Mouse (Mus musculus) frontal cortex, postnatal 36 days (tissue): ENCODE measurements around the gene Cdkl3.

Experiments used
- DNase-seq, 2 experiments: peaks; one replicate each; pipeline ENCODE4 v3.0.0; 2022; ENCODE audit warnings: low spot score in 2 of 2

The Cdkl3 gene

DNA sequence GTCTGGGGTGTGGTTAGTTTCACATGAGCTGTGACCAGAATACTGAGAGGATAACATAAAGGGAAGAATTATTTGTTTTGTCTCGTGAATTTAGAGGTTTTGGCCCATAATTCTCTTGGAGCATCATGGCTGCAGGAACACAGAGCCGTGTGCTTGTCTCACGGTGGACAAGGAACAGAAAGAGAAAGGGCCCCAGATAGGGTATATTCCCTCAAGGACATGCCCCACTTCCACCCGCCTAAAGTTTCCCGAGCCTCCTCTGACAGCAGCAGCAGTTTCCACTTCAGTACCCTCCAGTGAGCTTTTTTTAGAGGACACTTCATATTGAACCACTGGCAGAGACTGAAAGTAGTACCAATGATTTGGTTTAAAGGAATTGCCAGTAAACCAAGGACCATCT, 7.5 kb downstream of the Cdkl3 start:
- DNase-seq = no peak

DNA sequence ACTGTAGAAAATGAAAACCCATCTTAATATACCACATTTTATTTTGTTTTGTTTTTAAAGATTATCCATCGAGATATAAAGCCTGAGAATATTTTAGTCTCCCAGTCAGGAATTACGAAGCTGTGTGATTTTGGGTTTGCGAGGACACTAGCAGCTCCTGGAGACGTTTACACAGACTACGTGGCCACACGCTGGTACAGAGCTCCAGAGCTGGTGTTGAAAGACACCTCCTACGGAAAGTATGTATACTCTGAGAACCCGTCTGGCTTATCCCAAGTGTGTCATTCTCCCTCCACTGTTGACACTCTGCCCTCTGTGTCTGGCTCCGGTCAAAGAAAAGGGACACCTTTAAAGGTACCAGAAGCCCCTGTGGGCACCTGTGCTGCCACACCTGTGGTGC, 14.2 kb downstream of the Cdkl3 start:
- DNase-seq = peak in 1 of 2 experiments; percentile 57

DNA sequence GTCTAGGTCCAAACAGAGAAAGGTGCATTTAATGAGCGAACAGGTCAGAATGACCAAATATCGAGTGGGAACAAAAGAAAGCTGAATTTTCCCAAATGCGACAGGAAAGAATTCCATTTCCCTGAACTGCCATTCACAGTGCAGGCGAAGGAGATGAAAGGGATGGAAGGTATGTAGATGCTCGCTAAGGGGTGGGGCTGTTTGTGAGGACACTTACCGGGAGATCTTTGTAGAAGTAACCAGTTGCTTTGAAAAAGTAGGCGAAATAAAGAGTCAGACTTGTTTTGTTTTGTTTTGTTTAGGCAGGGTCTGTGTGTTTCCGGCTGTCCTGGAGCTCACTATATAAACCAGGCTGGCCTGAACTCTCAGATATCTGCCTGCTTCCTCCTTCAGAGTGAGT, 28.3 kb downstream of the Cdkl3 start:
- DNase-seq = no peak

DNA sequence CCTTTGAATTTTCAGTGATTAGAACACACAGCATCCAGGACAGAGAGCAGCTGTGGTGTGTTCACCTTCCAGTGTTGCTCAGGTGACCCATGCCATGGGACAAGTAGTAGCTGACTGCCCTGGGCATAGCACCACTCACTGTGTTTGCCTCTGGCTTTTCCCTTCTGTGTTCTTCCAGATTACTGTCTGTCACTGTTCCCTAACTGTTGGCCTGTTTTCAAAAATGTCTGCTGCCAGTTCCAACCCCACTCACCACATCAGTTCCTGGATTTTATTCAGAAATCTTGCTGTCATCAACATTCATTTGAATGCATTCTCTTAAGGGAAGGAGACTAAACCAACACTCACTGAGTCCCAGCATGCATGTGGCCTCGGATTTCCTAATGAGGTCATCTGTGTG, 29.9 kb downstream of the Cdkl3 start:
- DNase-seq = peak; percentile 5 to 19

DNA sequence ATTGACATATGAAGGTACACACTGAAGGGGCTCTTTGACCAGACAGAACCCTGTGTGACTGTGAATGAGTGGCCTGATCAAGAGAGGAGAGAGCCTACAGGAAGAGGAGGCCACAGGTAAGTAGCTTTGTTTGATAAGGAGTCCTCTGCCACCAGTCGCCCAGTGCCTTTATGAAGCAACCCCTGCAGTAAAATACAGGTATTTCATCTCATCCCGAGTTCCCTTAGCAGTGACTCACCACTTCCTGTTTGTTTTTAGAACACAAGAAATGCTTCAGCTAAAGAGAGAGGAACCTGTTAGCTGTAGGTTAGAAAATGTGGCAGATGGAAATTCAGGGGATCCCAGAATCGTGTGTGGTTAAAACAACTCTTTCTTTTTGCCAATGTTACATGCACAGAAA, 31.9 kb downstream of the Cdkl3 start:
- no peak for DNase-seq

DNA sequence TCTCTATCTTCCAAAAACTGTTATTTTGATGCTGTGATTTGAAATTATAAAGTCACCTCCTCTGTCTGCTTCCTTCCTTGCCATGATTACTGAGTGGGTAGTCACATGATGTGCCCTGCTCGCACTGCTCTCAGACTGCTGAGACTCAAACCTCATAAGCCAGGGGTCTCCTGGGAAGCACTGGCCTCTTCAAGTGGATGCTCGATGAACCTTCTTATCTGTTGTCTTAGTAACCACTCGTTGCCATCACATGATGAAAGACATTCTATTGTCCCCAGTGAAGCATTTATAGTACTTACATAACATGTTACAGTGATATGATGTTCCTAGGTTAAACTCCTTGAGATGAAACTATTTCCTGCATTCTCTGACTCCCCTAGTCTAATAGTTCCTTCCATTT, 33.6 kb downstream of the Cdkl3 start:
- DNase-seq = no peak

DNA sequence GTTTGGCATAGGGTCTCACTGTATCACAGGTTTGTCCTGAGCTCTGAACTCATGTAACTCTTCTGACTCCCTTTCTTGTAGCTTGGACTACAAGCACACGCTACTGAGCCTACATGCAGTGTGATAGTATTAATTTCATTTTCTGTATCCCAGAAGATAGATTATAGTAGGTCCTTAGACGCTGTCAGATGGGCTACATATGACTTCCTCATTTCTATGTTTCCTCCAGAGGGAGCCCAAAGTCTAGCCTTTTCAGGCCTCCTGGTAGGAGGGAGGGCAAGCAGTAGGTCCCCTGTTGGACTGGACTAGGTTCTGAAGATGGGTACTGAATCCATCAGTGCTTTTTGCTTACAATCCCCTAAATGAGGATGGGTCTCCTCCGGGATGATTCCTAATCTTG, 39.2 kb downstream of the Cdkl3 start:
- DNase-seq = no peak

DNA sequence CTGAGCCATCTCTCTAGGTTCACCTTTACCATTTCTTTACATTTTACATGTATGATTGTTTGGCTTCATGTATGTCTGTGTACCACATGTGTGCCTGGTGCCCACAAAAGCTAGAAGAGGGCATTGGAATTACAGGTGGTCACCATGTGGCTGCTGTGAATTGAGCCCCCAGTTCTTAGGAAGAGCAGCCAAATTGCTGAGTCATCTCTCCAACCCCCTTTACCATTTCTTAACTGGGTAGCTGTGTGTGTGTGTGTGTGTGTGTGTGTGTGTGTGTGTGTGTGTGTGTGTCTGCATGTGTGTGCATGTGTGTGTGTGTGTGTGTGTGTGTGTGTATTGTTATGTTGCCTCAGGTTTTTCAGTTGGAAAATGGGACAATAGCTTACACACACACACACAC, 40.1 kb downstream of the Cdkl3 start:
- no peak for DNase-seq

DNA sequence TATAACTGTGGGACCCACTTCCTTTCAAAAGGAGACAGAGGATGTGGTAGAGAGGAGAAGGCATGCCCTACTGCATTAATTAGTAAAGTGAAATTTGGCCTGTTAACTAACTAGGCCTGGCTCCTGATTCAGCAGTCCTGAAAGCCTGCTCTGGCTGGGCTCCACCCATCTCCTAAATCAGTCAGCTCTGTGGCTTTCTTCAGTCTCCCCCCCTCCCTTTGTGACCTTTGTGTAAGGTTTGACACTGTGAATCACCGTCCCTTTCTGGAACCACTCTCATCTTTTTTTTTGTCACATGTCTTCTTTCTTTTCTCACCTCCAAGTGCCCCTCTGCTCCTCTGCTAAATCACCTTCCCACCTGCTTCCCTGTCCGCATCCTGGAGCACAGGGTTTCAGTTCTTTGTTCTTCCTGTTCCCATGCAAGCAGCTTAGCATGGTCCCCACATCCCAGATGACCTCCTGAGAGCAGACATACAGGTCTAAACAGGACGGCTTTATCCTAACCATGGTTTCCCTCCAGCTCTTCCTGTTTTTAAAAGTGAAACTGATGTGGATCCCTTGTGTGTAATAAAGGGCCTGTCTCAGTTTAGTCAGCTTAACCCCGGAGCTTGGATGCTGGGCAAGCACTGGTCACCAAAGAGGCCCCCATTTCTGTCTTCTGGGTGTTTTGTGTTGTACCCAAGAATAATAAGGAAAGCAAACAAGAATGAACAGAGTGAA, 42.6 kb downstream of the Cdkl3 start:
- no peak for DNase-seq

DNA sequence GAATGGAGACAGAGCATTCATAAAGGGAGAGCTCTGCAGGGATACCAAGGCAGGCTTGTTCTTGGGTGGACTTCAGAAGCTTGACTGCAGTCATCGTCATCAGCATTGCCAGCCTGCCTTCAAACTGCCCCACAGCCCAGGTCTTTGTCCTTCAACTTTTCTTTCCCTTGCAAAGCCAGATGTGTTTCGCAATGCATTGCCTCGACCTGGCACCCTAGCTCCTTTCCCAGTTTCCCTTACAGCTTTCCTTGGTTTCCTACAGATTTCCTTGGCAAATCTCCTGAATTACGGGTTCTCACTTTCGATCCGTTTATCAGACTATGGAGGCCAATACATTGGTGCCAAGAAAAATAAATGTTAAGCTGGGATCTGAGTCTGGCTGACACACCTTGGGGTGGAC, 49.4 kb downstream of the Cdkl3 start:
- no peak for DNase-seq

DNA sequence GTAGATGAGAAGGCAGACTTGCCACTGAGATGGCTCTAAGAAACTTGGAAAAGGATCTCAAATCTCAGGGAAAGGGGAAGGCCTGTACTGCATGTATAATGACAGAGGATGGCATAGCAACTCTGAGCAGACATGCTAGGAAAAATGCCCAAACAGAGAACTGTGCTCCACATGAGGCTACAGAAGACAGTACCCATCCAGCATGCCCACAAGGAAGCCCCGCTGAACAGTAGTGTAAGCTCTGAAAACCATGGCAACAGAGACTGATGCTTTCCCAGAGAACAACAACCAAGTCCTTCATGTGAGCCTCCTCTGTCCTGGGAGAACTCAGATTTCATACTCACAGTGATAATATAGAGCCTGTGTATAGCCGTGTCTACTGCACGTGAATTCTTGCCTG, 50.7 kb downstream of the Cdkl3 start:
- no peak for DNase-seq

DNA sequence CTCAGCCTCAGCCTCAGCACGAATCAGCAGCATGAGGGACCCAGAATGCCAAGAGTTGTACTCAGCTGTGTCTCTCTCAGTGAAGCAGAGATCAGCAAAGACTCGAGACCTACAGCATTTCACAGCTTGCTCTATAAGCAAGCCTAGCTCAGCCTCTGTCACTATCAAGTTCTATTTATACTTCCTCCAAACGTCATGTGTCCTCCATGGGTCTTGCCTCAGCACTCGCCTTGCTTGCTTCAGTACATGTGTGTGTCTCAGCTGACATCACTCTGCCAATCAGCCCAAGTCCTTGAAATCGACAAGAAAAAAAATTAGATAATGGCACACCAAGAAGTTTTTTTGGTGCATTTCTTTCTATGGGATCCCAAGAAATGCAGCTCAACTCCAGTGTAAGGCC, 52.2 kb downstream of the Cdkl3 start:
- no peak for DNase-seq

DNA sequence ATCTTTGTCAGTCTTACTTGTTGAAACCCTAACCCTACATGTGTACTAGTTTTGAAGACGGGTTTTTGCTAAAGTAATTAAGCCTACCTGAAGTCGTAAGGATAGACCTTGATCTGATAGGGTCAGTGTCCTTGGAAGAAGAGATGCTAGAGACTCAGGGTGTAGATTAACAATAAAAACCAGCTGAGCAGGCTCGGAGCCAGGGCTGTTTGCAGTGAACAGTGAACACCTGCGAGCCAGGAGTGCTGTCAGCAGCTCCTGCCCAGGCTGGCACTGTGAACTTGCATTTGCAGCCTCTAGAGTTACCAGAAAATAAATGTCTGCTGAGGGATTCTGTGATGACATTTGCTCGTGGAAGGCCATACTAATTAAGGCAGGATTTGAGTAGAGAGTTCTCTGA, 55.0 kb downstream of the Cdkl3 start:
- no peak for DNase-seq

DNA sequence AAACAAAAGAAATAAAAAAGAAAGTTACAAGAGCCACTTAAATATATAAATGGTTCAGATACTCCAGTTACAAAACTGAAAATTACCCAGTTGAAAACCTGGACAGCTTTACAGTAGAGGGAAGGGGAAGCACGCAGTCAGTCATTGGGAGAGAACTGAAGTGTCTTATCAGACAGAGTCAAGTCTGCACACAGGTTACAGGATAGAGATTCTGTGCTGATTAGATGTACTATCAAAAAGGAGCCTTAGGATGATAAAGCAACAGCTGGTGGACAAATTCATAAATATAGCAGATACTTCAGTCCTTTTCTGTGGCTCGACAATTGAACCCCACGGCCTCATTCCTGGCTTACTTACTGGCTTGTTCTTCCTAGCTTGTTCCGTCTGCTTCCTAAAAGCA, 56.3 kb downstream of the Cdkl3 start:
- no peak for DNase-seq

DNA sequence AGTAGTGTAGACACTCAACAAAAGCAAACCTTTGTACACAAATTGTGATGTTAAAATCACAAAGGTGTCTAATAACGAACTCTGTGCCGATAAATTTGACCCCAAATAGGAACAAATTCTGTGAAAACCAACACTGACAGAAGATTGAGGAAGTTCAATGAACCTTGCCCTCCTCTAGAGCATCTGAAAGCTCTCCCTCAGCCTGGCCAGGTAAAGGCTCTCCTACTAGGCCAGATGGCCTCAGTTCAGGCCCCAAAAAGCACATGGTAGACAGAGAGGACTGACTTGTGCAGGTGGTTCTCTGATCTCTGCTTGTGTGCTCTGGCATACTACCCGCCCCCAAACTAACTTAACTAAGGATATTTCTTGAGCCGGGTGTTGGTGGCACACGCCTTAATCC, 58.4 kb downstream of the Cdkl3 start:
- DNase-seq = no peak

DNA sequence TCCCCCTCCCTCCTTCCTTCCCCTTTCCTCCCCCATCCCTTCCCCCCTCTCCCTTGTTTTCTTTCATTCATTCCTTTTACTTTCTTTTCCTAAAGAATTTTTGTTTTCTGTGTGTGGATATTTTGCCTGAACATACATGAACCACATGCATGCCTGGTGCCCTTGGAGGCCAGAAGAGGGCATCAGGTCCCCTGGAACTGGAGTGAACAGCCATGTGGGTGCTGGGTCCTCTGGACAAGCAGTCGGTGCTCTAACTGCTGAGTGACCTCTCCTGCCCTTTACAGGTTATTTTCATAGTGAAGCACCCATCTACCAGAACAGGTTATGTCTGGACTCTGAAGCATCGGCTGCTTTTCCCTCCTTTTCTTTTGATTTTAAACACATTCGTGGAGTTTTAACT, 60.4 kb downstream of the Cdkl3 start:
- no peak for DNase-seq

DNA sequence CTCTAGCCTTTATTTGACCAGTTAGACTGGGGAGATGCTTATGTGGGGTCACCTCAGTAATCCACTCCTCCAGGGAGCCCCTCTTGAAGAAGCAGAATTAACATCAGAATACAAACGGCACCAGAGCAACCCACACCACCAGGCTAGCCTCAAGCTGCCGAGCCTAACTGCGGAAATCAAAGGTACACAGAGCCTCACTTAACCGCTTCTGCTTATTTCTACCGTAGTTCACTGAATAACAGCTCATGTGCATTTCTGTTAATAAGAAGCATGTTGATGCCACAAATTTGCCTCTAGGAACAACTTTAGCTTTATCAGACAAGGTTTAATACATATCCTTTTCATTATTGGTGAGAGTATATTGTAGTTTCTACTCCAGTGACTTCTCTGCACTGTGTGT, 61.8 kb downstream of the Cdkl3 start:
- DNase-seq = no peak

DNA sequence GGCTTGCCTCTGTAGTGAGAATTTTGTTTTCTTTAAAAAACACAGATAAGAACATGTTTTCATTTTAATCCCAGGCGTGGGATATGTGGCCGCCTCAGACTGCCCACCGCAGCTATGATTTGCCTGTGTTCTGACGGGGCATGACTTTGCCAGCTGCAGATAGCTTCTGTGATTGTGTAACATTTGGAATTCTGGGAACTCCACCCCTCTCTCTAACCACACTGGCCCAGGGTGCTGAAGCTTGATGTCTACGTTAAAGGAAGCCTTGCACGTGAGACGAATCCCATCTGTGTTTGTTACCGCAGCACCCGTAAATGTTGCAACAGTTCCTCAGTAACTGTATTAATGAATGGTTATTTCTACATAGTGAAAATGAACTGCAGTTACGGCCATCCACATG, 67.7 kb downstream of the Cdkl3 start:
- no peak for DNase-seq

DNA sequence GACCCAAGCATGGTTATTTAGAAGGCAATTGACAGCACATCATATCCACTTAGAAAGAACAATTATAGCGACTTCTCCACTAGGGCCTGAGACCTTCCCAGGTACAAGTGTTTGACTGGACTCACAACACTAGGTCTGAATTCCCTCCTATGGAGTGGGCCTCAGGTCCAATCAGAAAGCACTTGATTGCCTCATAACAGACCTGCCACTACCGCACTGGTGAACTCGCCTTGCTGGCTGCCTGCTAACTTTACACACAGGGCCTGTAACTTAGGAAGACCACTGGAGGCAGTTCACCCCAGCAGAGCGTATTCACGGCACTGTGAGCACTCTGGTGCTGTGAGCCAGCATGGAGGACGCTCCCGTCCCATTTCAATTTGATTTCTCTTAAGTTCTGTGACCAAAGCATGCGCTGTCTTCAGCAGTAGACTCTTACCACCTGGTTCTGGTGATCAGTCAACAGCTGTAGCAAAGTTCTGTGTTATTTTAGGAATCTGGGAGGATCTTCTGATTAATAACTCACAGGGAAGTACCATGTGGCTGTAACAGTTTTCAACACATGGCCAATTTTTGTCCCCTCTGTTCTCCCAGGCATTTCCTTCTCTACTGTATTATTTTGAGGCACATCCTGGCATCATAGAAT, 69.6 kb downstream of the Cdkl3 start:
- no peak for DNase-seq

DNA sequence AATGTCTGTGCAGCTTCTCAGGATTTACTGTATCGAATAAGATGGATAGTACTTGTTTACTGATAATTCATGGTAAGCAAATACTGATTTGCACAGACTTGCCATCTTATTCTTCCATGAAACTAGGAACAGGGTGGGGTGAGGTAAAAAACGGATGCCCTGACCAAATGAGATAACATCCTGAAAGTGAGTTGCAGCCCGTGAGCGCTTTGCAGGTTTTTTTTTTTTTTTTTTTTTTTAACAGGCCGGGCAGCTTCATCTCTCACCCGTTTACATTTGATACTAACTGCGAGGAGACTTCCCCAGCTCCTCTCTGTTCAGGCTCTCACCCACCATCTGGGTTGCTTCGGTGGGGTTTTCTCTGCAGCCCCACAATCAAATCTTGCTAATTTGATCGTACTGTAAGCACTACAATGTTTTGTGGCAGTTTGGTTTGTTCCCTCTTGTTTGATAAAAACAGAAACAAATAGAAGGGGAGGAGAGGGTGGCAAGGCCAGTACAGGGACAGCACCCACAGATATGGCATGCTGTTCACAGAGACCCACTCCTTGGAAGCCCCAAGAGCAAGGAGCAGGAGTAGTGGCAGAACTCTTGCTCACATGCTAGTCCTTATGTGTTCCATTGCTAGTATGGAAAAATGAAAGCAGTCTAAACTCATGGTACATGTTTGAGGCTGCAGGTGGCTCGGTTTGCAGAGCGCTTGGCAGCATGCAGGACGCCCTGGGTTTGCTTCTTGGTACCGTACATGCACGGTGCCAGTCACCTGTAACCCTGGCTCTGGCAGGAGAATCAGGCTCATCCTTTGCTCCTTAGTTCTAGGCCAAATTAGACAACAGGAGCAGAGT, 70.8 kb downstream of the Cdkl3 start:
- DNase-seq = no peak

DNA sequence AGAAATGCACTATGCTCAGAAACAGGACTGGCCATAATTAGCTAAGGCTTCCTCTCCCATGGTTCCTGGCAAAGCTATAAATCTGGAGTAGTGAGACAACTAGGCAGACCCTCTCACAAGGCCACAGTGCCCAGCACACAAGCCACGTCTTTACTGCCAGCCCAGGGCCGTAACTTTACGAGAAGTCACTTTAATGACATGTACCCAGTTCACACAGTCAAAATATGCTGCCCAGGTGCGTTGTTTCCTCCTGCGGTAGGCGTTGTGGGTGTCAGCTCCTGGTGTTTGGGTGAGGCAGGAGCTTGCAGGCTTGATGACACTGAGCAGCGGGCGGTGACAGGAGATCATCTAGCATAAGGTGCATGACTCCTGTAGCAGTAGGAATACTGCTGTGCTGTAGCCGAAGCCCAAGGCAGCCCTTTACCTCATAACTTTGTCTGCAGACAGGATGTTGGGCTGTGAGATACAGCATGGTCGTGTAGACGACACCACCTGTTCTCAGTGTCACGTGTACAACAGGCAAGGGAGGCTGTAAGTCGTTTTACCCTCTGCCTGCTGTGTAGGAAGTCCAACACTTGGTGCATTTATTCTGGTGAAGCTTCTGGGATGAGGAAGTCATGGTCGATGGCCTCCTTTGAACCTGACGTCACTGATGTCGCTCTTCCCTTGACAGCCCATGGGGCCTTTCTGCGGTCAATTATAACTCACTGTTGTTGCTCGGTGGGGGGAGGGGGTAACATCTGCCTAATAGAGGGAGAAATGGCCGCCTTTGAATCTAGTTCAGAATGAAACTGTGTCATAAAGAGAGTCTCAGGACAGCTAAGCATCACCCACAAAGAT, 72.0 kb downstream of the Cdkl3 start:
- no peak for DNase-seq

DNA sequence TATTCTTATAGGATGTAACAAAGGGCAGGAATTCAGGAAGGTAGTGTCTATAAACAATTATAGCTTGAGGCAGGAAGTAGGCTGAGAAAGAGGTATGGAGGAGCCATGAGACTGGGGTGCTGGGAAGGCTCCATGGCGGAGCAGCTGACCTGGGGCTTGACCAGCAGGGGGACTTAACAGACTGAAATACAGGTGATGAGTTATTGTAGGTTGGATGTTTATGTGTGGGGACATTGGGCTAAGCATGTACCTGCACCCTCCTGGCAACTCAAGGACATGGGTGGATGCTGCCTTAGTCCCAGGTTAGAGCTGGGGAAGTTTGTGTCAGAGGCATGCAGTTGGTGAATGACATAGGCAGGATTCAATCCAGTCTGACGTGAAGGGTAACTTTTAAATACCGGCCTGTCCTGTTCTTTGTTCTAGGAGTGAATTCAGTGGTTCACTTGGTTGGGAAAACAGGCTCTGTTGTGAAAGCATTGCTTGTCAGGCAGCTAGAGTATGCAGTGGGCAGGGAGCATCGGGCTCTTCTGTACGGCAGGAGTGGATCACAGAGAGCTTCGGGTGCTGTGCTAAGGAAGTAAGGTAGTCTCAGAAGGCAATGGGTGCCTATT, 72.8 kb downstream of the Cdkl3 start:
- DNase-seq = no peak
